Mouse (Mus musculus) midbrain, embryonic 13.5 days (tissue): ENCODE data around the gene Herpud1. TPM values are rescaled to one million over a fixed set of nuclear protein-coding genes. Genes with fewer than 3 reads are reported as not detected.

ENCODE experiments used
- ATAC-seq: fragments of 200-750 bp; cut with Nextera tagmentation; 2 replicates; pipeline ENCODE4 v1.8.0; 2017; ENCODE audit warnings: mild to moderate bottlenecking, moderate TSS enrichment, moderate library complexity
- H3K27ac ChIP-seq: fragments of 300-500 bp; sonication (generic); 2 replicates; pipeline ENCODE4 v1.5.1; 2015; ENCODE audit warnings: inconsistent platforms, mild to moderate bottlenecking, moderate library complexity
- H3K27me3 ChIP-seq: fragments of 300-500 bp; sonication (generic); 2 replicates; pipeline ENCODE4 v1.6.1; 2015; ENCODE audit warnings: mild to moderate bottlenecking, inconsistent platforms
- H3K36me3 ChIP-seq: fragments of 300-500 bp; sonication (generic); 2 replicates; pipeline ENCODE4 v1.6.1; 2015; ENCODE audit warnings: mild to moderate bottlenecking, inconsistent platforms
- H3K4me1 ChIP-seq: fragments of 300-500 bp; sonication (generic); replicated peaks from 2 replicates; pipeline ENCODE4 v1.6.1; 2015; ENCODE audit warnings: inconsistent platforms
- H3K4me2 ChIP-seq: fragments of 300-500 bp; sonication (generic); replicated peaks from 2 replicates; pipeline ENCODE4 v1.6.1; 2015; ENCODE audit warnings: moderate library complexity, mild to moderate bottlenecking, inconsistent platforms
- H3K4me3 ChIP-seq: fragments of 300-500 bp; sonication (generic); replicated peaks from 2 replicates; pipeline ENCODE4 v1.5.1; 2015; ENCODE audit warnings: mild to moderate bottlenecking, inconsistent platforms
- H3K9ac ChIP-seq: fragments of 300-500 bp; sonication (generic); replicated peaks from 2 replicates; pipeline ENCODE4 v1.6.1; 2015; ENCODE audit warnings: mild to moderate bottlenecking, inconsistent platforms
- H3K9me3 ChIP-seq: fragments of 300-500 bp; sonication (generic); 2 replicates; pipeline ENCODE4 v1.6.1; 2016; ENCODE audit warnings: mild to moderate bottlenecking, inconsistent platforms
- WGBS: fragments of 180-500 bp; shearing (Covaris S2); methylation state at CpG from one replicate; pipeline ENCODE4 v1.1.7; 2015; 5-methylcytosine and 5-hydroxymethylcytosine counted together
- polyA plus RNA-seq: library from polyadenylated mRNA; unstranded; fragments of >200 nt; fragmentation: Nextera tagmentation; extraction: Ambion mirVana; gene quantifications from 2 replicates; pipeline ENCODE4 v1.2.1, GENCODE M21; 2015

The Herpud1 gene
- polyA plus RNA-seq, 1 experiment from 2014 or later = 58.2 TPM

- ATAC-seq = no peak
- Histone ChIP-seq H3K9ac (no peak overlapping the region), H3K27me3 (no peaks in the 10 kb centered on the region), H3K4me2 (no peak overlapping the region), H3K9me3 (no peaks in the 10 kb centered on the region), H3K4me1 (no peaks in the 10 kb centered on the region), H3K36me3 (no peaks in the 10 kb centered on the region), H3K27ac (no peak overlapping the region), H3K4me3 (no peak overlapping the region)
- WGBS = 96% methylated on average over 4 of the region's 4 CpGs
Measured at GRCm38 (mm10) chr8:94422270-94422669, 36.0 kb downstream of the Herpud1 start.

GRCm38 (mm10) chr8:94427953-94428352 is 41.7 kb downstream of the Herpud1 start:
- Histone ChIP-seq H3K4me2 (no peak overlapping the region), H3K4me3 (no peak overlapping the region), H3K9ac (no peak overlapping the region), H3K27me3 (peaks cover 8% of the 10 kb centered on the region; the same call in 1 of the 2 replicates), H3K9me3 (no peaks in the 10 kb centered on the region), H3K4me1 (no peaks in the 10 kb centered on the region), H3K36me3 (no peaks in the 10 kb centered on the region), H3K27ac (no peak overlapping the region)
- no peak for ATAC-seq
- WGBS = 81% methylated on average over 10 of the region's 10 CpGs

- H3K4me2 ChIP-seq = no peak overlapping the region
- H3K4me1 ChIP-seq = no peaks in the 10 kb centered on the region
- H3K9ac ChIP-seq = no peak overlapping the region
- H3K9me3 ChIP-seq = no peaks in the 10 kb centered on the region
- ATAC-seq = no peak
- peaks cover 11% of the 10 kb centered on the region; the same call in 1 of the 2 replicates for H3K27me3 ChIP-seq
- H3K27ac ChIP-seq = no peak overlapping the region
- no peak overlapping the region for H3K4me3 ChIP-seq
- 83% methylated on average over 4 of the region's 4 CpGs for WGBS
- H3K36me3 ChIP-seq = no peaks in the 10 kb centered on the region
Measured at GRCm38 (mm10) chr8:94428420-94428819, 42.2 kb downstream of the Herpud1 start.

- Histone ChIP-seq H3K4me3 (no peak overlapping the region), H3K9ac (no peak overlapping the region), H3K27ac (no peak overlapping the region), H3K4me2 (no peak overlapping the region), H3K36me3 (no peaks in the 10 kb centered on the region), H3K27me3 (peaks cover 18% of the 10 kb centered on the region), H3K4me1 (peaks cover 7% of the 10 kb centered on the region), H3K9me3 (no peaks in the 10 kb centered on the region)
- WGBS = 88% methylated on average over 7 of the region's 7 CpGs
- no peak for ATAC-seq
Measured at GRCm38 (mm10) chr8:94429376-94429775, 43.1 kb downstream of the Herpud1 start.

- no peak overlapping the region for H3K4me2 ChIP-seq
- H3K27me3 ChIP-seq = peaks cover 23% of the 10 kb centered on the region
- no peaks in the 10 kb centered on the region for H3K36me3 ChIP-seq
- H3K4me3 ChIP-seq = no peak overlapping the region
- WGBS = 78% methylated on average over 3 of the region's 3 CpGs
- no peak overlapping the region for H3K9ac ChIP-seq
- ATAC-seq = no peak
- H3K9me3 ChIP-seq = no peaks in the 10 kb centered on the region
- peaks cover 9% of the 10 kb centered on the region for H3K4me1 ChIP-seq
- H3K27ac ChIP-seq = no peak overlapping the region
Measured at GRCm38 (mm10) chr8:94432212-94432611, 46.0 kb downstream of the Herpud1 start.

GRCm38 (mm10) chr8:94433981-94434466 is 47.8 kb downstream of the Herpud1 start, which contains the start of gene Nlrc5:
Gene Nlrc5, plus strand, starts transcription at chr8:94434356.
- ATAC-seq = no peak
- WGBS = 3% methylated on average over 29 of the region's 29 CpGs
- no peak within 1 kb of the TSS for H3K27ac ChIP-seq
- H3K4me3 ChIP-seq = peak within 1 kb of the TSS; percentile 40
- H3K9me3 ChIP-seq = no peaks in the 10 kb centered on the region
- H3K36me3 ChIP-seq = no peaks in the 10 kb centered on the region
- H3K9ac ChIP-seq = peak within 1 kb of the TSS; percentile 48; the same call in 1 of the 2 replicates
- H3K4me2 ChIP-seq = peak within 1 kb of the TSS; percentile 67
- peaks cover 23% of the 10 kb centered on the region for H3K27me3 ChIP-seq
- peaks cover 9% of the 10 kb centered on the region for H3K4me1 ChIP-seq

GRCm38 (mm10) chr8:94434958-94435357 is 48.7 kb downstream of the Herpud1 start:
- Histone ChIP-seq H3K4me3 (no peak overlapping the region), H3K9ac (no peak overlapping the region), H3K9me3 (no peaks in the 10 kb centered on the region), H3K36me3 (no peaks in the 10 kb centered on the region), H3K4me1 (peaks cover 9% of the 10 kb centered on the region), H3K27ac (no peak overlapping the region), H3K4me2 (no peak overlapping the region), H3K27me3 (peaks cover 23% of the 10 kb centered on the region)
- no peak for ATAC-seq
- WGBS = 79% methylated on average over 3 of the region's 3 CpGs

- Histone ChIP-seq H3K4me3 (no peak overlapping the region), H3K9ac (no peak overlapping the region), H3K36me3 (no peaks in the 10 kb centered on the region), H3K27me3 (peaks cover 23% of the 10 kb centered on the region), H3K4me1 (peaks cover 9% of the 10 kb centered on the region), H3K9me3 (no peaks in the 10 kb centered on the region), H3K27ac (no peak overlapping the region), H3K4me2 (no peak overlapping the region)
- no peak for ATAC-seq
- 92% methylated on average over 15 of the region's 15 CpGs for WGBS
Measured at GRCm38 (mm10) chr8:94435397-94436111, 49.3 kb downstream of the Herpud1 start.

GRCm38 (mm10) chr8:94436112-94436572 is 49.9 kb downstream of the Herpud1 start:
- Histone ChIP-seq H3K4me2 (no peak overlapping the region), H3K4me1 (peaks cover 9% of the 10 kb centered on the region), H3K27ac (no peak overlapping the region), H3K9ac (no peak overlapping the region), H3K27me3 (peaks cover 23% of the 10 kb centered on the region), H3K9me3 (no peaks in the 10 kb centered on the region), H3K4me3 (no peak overlapping the region), H3K36me3 (no peaks in the 10 kb centered on the region)
- 93% methylated on average over 5 of the region's 5 CpGs for WGBS
- no peak for ATAC-seq

- WGBS = 85% methylated on average over 3 of the region's 3 CpGs
Measured at GRCm38 (mm10) chr8:94436900-94437299, 50.7 kb downstream of the Herpud1 start.

GRCm38 (mm10) chr8:94438659-94439058 is 52.4 kb downstream of the Herpud1 start:
- WGBS = 92% methylated on average over 5 of the region's 5 CpGs
- H3K27ac ChIP-seq = no peak overlapping the region
- peaks cover 10% of the 10 kb centered on the region for H3K27me3 ChIP-seq

More at GRCm38 (mm10) chr8:94436900-94437299, 50.7 kb downstream of the Herpud1 start:
- Histone ChIP-seq H3K27me3 (peaks cover 23% of the 10 kb centered on the region), H3K36me3 (no peaks in the 10 kb centered on the region), H3K9me3 (no peaks in the 10 kb centered on the region), H3K4me3 (no peak overlapping the region), H3K4me1 (peaks cover 9% of the 10 kb centered on the region), H3K9ac (no peak overlapping the region), H3K27ac (no peak overlapping the region), H3K4me2 (no peak overlapping the region)
- no peak for ATAC-seq

GRCm38 (mm10) chr8:94439691-94440090 is 53.5 kb downstream of the Herpud1 start:
- Histone ChIP-seq H3K9me3 (no peaks in the 10 kb centered on the region), H3K27me3 (peaks cover 5% of the 10 kb centered on the region; the same call in 1 of the 2 replicates), H3K4me2 (no peak overlapping the region), H3K36me3 (no peaks in the 10 kb centered on the region), H3K4me3 (no peak overlapping the region), H3K27ac (no peak overlapping the region), H3K9ac (no peak overlapping the region), H3K4me1 (no peaks in the 10 kb centered on the region)
- ATAC-seq = no peak

More at GRCm38 (mm10) chr8:94438659-94439058, 52.4 kb downstream of the Herpud1 start:
- no peaks in the 10 kb centered on the region for H3K36me3 ChIP-seq
- H3K9ac ChIP-seq = no peak overlapping the region
- H3K4me2 ChIP-seq = no peak overlapping the region
- peaks cover 9% of the 10 kb centered on the region for H3K4me1 ChIP-seq
- H3K9me3 ChIP-seq = no peaks in the 10 kb centered on the region
- ATAC-seq = no peak
- no peak overlapping the region for H3K4me3 ChIP-seq
